Mouse (Mus musculus): ENCODE measurements at regions not wholly inside any gene's neighbourhood (a gene's known extent, or its start where the extent isn't known, plus 50 kb on each side); places are given as distances from the start of the nearest gene placed in this dataset.

GRCm38 (mm10) chr2:7683355-7683754 lies 174.0 kb upstream of the Celf2 start:
- 83% methylated on average over 1 of the region's 1 CpGs for WGBS
- no peak for ATAC-seq (ENCODE audit: insufficient read depth, low FRiP score, low read depth)
- H3K4me1 ChIP-seq: no peaks in the 10 kb centered on the region
- no peaks in the 10 kb centered on the region for H3K27me3 ChIP-seq (replicated peaks)
- no peak overlapping the region for H3K9ac ChIP-seq
- H3K9me3 ChIP-seq: no peaks in the 10 kb centered on the region
- H3K4me3 ChIP-seq (replicated peaks): no peak overlapping the region
- H3K27ac ChIP-seq: no peak overlapping the region
- H3K36me3 ChIP-seq: no peaks in the 10 kb centered on the region
- no peak overlapping the region for H3K4me2 ChIP-seq

- Histone ChIP-seq H3K4me3 (replicated peaks) (no peak overlapping the region), H3K36me3 (no peaks in the 10 kb centered on the region), H3K4me2 (no peak overlapping the region), H3K27me3 (replicated peaks) (no peaks in the 10 kb centered on the region), H3K9me3 (no peaks in the 10 kb centered on the region), H3K9ac (no peak overlapping the region), H3K4me1 (no peaks in the 10 kb centered on the region), H3K27ac (no peak overlapping the region)
- ATAC-seq (ENCODE audit: insufficient read depth, low FRiP score, low read depth): no peak
- WGBS: 75% methylated on average over 6 of the region's 6 CpGs
These were observed 131.5 kb upstream of the Celf2 start for GRCm38 (mm10) chr2:7640892-7641291.

GRCm38 (mm10) chr2:7622716-7623285 lies 113.4 kb upstream of the Celf2 start:
- ATAC-seq (ENCODE audit: insufficient read depth, low FRiP score, low read depth): no peak
- Histone ChIP-seq H3K4me3 (replicated peaks) (no peak overlapping the region), H3K4me2 (no peak overlapping the region), H3K4me1 (no peaks in the 10 kb centered on the region), H3K27ac (no peak overlapping the region), H3K9me3 (no peaks in the 10 kb centered on the region), H3K9ac (no peak overlapping the region), H3K27me3 (replicated peaks) (no peaks in the 10 kb centered on the region), H3K36me3 (no peaks in the 10 kb centered on the region)
- 87% methylated on average over 5 of the region's 5 CpGs for WGBS

- Histone ChIP-seq H3K4me3 (replicated peaks) (no peak overlapping the region), H3K9ac (no peak overlapping the region)
- ATAC-seq (ENCODE audit: insufficient read depth, low FRiP score, low read depth): peak; percentile 76
These were observed 110.7 kb upstream of the Celf2 start for GRCm38 (mm10) chr2:7619888-7620664.

GRCm38 (mm10) chr2:7578196-7578595 lies 68.8 kb upstream of the Celf2 start:
- H3K9ac ChIP-seq: no peak overlapping the region
- ATAC-seq (ENCODE audit: insufficient read depth, low FRiP score, low read depth): no peak
- no peaks in the 10 kb centered on the region for H3K4me1 ChIP-seq
- H3K4me3 ChIP-seq (replicated peaks): no peak overlapping the region
- H3K27ac ChIP-seq: no peak overlapping the region
- no peak overlapping the region for H3K4me2 ChIP-seq
- no peaks in the 10 kb centered on the region for H3K27me3 ChIP-seq (replicated peaks)
- no peaks in the 10 kb centered on the region for H3K9me3 ChIP-seq
- WGBS: 80% methylated on average over 2 of the region's 2 CpGs
- no peaks in the 10 kb centered on the region for H3K36me3 ChIP-seq

More at GRCm38 (mm10) chr2:7619888-7620664, 110.7 kb upstream of the Celf2 start:
- no peaks in the 10 kb centered on the region for H3K36me3 ChIP-seq
- H3K27ac ChIP-seq: no peak overlapping the region
- no peak overlapping the region for H3K4me2 ChIP-seq
- H3K9me3 ChIP-seq: no peaks in the 10 kb centered on the region
- no peaks in the 10 kb centered on the region for H3K4me1 ChIP-seq
- WGBS: 40% methylated on average over 9 of the region's 9 CpGs
- no peaks in the 10 kb centered on the region for H3K27me3 ChIP-seq (replicated peaks)
